Mouse (Mus musculus) erythroblast, embryonic 14.5 days (primary cell): ENCODE results near the gene Gm42878.

Experiments
- GATA1 ChIP-seq: IDR thresholded peaks from 2 replicates; pipeline ENCODE4 v1.6.1; 2012; ENCODE audit warnings: low read length, inconsistent platforms, mixed read lengths
- TAL1 ChIP-seq: IDR thresholded peaks from 3 replicates; pipeline ENCODE4 v1.6.1; 2012; ENCODE audit warnings: low read length, inconsistent platforms, mixed read lengths

- TF ChIP-seq GATA1, result no peak
- TF ChIP-seq TAL1, result no peak
These were observed 30.6 kb upstream of the Gm42878 start for GRCm38 (mm10) chr5:121575867-121576266.
